Mouse (Mus musculus): ENCODE data around the gene Cdhr2.

Gene Cdhr2

DNA sequence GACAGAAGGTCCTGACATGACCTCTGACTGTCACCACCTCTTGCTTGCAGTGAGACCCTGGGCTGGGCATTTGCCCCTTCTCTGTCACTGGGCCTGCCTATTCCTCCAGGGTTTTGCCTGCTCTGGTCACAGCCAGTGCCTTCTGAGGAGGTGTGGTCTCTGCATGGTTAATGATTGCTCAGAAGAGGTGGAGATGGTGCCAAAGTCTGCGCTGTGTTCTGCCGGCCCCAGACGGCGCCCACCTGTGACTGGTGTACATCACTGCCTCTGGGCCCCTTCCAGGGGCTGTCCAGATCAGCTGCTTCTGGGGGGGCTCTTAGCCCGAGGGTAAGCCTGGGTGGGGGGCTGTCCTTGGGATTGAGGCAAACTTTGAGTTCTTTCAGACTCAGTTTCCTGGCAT, at the start of gene Cdhr2:
Gene Cdhr2 (plus strand): TSS at position 219 of the 400 bp plus-strand sequence.
- DNase-seq: no peak

- no peak for DNase-seq
Measured at GRCm38 (mm10) chr13:54660877-54661276, 40.4 kb upstream of the Cdhr2 start.

- DNase-seq: no peak
Measured at GRCm38 (mm10) chr13:54661358-54661757, 39.9 kb upstream of the Cdhr2 start.

GRCm38 (mm10) chr13:54663999-54664398, 37.3 kb upstream of the Cdhr2 start:
- no peak for DNase-seq

DNA sequence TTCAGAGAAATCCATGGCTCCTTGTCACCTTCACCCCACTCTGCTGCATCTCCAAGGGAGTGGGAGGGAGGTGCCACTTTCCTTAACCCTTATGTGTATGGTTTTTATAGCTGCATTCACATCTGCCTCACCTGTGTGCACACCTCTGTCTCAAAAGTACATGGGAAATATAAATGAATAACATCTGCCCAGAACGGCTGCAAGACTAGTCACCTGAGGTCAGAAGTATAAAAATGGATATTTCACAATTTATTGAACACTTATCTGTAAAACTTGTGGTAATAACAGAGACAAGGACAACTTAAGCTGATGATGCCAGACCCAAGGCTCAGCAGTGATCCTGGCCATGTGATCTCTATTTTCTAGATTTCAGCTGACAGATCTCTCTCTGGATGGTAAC, 36.8 kb upstream of the Cdhr2 start:
- DNase-seq: no peak

- DNase-seq: no peak
Measured at GRCm38 (mm10) chr13:54665062-54665461, 36.2 kb upstream of the Cdhr2 start.

GRCm38 (mm10) chr13:54670491-54670890, 30.8 kb upstream of the Cdhr2 start:
- DNase-seq: no peak

DNA sequence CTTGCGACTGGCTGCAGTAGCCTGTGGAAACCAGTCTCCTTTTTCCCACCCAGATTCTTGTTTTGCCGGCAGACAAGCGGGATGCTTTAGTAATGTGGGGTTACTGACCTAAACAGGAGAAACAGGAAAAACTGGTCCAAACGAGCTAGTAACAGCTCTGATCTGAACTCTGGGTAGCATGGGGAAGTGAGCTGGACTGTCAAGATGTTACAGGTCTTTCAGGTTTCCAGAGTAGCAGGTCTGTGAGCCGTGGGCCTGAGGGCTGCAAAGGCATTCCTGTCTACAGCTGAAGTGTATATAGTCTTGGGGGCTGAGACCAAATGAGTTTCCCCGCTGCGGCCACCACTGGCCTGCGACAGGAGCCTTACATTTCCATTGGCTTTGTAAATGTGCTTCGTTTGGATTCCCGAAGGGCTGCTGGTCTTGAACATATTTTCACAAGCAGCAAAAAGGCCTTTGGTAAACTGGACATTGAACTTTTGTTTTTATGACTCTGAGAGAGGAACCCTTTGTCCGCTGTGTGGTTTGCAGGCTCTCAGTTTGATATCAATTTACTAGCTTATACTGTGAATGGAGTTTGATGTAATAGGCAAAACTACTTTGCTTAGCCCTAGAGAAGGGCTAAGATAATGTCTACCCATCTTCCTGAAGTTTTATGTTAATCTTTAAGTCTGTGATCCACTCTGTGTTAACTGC, 25.2 kb upstream of the Cdhr2 start:
- no peak for DNase-seq

- no peak for DNase-seq
Measured at GRCm38 (mm10) chr13:54678263-54678662, 23.0 kb upstream of the Cdhr2 start.

- no peak for DNase-seq
Measured at GRCm38 (mm10) chr13:54680184-54680853, 20.9 kb upstream of the Cdhr2 start.

DNA sequence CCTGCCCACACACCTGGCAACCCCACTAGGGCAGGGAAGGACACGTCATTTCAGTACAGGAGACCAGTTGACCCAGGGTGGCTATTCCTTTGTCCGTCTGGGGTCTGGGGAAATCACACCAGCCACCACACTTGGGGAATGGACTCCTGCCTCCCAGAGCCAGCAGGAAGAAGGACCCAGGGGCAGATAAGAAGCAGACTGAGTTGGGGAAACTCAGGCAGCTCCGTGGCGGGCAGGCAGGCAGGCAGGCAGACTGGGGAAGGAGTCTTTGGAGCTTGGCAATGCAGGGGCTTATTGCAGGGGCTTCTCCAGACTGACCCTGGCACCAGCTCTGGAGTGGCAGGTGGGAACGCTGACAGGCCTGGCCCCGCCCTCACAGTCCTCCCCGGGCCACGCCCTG, 20.0 kb upstream of the Cdhr2 start:
- DNase-seq: no peak

DNA sequence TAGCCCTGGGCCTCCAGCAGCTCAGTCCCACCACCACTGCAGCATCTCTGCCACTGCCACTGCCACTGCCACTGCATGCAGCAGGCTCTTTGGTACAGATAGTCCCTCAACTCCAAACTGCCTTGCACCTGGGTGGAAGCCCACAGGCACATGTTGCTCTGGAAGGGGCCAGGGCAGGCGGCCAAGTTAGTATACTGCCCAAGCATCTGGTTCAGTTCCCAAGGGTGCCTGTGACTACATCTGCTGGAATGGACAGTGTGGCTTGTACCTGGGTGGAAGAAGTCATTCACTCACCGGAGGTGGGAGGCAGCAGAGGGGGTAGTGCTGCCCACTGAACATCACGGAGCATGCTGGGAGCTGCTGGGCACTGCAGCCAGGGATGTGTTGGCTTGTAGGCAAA, 18.0 kb upstream of the Cdhr2 start:
- no peak for DNase-seq

DNA sequence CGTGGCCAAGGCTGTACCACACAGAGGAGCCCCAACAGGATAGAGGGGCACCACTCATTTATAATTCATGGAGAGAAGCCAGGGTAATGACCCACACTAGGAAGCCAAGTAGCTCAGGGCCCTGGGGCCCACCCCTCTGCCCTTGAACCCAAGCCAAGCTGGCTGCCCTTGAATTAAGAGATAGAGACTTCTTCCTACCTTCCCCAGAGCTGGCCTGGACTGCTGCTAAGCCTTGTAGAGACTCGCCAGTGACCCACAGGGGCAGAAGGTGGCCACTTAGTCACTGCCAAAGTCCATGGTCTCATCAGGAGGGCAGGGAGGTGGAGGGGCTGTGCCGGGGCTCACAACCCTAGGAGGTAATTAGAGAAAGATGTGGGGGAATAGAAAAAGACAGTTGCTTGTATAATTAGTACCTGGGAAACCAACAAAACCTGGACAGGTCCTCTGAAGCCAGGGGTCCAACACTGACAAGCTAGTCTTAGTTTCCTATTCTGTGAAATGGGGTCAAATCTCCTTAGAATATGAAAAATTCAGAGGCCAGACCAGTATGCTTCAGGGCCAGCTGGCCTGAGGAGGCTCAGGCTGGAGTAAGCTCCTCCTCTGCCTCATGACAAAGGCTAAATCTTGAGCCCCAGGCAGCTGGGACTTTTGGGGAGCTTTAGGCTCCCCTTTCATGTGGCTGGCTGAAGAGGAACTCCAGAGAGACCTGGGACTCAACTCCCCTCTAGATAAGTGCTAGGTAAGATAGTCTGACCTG, 16.9 kb upstream of the Cdhr2 start:
- DNase-seq: no peak

DNA sequence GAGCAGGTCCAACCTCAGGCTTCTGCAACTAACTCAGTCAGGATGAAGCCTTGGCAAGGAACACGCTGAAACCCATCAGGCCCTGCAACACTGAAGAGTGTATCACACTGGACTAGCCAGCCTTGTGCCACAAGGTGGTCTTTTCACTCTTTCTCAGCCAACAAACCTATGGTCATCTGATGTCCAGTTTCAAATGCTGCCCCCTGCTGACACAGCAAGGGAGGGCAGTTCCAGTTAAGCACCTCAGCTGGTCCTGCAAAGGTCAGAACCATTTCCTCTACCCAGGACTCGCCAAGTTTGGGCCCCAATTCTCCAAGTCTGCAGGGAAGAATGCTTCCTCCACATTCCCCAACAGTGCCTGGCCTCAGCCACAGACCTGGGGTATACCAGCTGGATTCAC, 16.1 kb upstream of the Cdhr2 start:
- peak; percentile 34 for DNase-seq

- DNase-seq: no peak
Measured at GRCm38 (mm10) chr13:54686139-54687053, 14.9 kb upstream of the Cdhr2 start.

GRCm38 (mm10) chr13:54687096-54687495, 14.2 kb upstream of the Cdhr2 start:
- DNase-seq: peak; percentile 90

DNA sequence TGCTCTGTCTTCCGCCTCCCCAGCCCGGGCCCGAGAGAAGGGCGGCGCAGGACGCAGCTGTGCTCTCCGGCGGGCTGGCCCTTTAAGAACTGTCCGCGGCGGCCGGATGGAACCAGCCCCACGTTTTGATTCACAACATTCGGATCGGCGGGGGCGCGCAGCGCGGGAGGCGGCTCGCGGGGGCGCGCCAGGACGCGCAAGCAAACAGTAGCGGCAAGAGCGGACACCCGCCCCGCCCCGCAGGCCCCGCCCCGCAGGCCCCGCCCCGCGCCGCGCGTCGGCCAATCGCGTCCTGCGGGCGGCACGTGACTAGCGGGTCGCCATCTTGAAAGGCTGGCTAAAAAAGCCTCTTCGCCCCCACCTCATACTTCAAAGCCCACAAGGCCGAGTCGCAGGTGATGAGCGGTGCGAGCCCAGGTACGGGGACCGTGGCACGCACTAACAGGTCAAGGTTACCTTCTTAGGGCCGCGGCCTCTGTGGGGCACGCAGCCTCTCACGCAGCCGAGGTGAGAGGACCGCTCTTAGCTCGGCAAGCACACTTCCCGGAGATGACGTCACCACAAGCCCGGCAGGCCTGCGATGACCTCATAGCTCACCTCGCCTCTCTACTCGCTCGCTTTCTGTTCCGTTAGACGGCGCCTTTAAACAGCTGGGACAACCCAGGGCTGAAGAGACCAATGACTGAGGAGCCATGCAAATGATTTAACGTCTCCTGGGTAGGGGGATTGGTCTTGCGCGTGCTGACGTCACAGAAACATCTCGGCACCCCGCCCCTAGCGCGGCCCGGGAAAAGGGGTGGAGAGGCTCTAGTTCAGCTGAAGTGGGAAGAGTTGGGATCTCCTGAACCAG, 13.5 kb upstream of the Cdhr2 start:
- DNase-seq: peak; percentile 98

GRCm38 (mm10) chr13:54690151-54690740, 11.0 kb upstream of the Cdhr2 start:
- DNase-seq: no peak

DNA sequence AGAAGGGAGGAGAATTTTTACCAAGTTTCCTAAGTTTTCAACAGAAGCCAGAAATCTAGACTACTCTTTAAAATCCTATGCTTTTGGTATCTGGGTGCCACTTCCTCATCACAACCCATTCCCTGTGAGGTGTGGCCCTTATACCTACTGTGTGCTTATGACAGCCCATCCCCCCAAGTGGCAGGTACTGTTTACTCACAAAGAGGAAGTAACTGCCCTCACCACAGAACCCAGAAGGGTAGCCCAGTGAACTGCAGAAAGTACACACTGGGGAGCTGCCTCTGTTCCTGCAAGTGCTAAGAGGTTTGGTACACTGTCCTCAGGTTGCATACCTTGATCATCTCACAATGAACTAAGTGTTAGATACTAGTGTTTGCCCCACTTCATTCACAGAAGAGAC, 9.5 kb upstream of the Cdhr2 start:
- DNase-seq: peak; percentile 28

DNA sequence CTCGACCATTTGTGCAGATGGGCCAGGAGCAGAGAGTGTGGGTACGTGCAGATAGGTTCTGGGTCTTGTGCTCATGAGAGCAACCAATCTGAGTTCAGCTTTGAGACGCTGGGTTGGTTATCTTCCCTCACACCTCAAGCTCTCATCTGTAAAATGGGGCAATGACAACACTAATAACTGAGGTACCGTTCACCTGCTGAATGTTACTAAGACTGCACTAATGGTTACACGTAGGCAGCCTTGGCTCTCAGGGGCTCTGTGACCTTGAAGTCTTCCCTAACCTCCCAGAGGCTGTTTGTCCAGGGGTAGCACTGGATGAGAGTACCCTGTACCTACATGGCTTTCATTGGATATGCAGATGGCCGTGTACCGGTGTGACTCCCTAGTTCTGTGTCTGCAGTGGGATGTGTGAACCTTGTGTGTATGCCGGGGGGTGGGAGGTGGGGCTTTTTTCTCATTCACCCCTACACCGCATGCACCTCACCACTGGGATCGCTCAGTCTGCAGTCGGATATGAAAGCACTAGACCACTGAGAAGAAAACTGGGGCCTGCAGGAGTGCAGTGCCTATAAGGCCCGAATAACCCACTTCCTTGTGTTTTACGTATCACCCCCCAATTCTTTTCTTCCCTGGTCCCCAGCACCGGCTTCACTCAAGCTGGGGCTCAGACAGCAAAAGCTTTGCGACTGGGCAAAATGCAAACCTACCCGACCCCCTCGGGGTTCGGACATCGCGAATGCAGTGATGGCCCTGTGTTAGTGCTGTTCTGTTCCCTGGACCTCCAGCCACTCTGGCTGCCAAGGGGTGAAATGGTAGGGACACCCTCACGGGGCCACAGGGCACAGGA, 8.3 kb upstream of the Cdhr2 start:
- DNase-seq: no peak

Data from thymus, postnatal 4 days (tissue).